Mouse (Mus musculus): ENCODE measurements around the gene Atn1. TPM values are rescaled to one million over a fixed set of nuclear protein-coding genes. Genes with fewer than 3 reads are reported as not detected.

Atn1 gene
- polyA plus RNA-seq, 1 experiment from 2014 or later = 16.4 TPM

MicroRNAs encoded within 50 kb of the gene (microRNA counts, 519-probe panel; counts per million panel counts)
- 3,322 counts per million, percentile 76 among the panel's probes with 10 or more counts for microRNA mmu-miR-141
- 4,093 counts per million, percentile 90 among the panel's probes with 10 or more counts for microRNA mmu-miR-200c

Small RNA genes lying within 50 kb of the gene (microRNA-seq; reads per million reads assigned to microRNA genes)
- gene Mir141 (749 reads per million, percentile 77 among the genes with 10 or more reads in this experiment), gene Mir200c (5,159 reads per million, percentile 92 among the genes with 10 or more reads in this experiment)

Other genes with a start within 250 kb of the Atn1 start
- 11.7 and 13.9 TPM in 2 replicates for gene C1ra, start 244.1 kb downstream of the Atn1 start, polyA plus RNA-seq (2015; fragmentation: Nextera tagmentation; extraction: Ambion mirVana)
- 28.6 and 29.0 TPM in 2 replicates for gene C1s1, start 214.2 kb downstream of the Atn1 start, polyA plus RNA-seq (2015; fragmentation: Nextera tagmentation; extraction: Ambion mirVana)
- gene C1rb, start 186.2 kb downstream of the Atn1 start, polyA plus RNA-seq (2015; fragmentation: Nextera tagmentation; extraction: Ambion mirVana) = not detected in 2 replicates
- gene C1s2, start 120.4 kb downstream of the Atn1 start, polyA plus RNA-seq (2015; fragmentation: Nextera tagmentation; extraction: Ambion mirVana) = 0.09 and 0.12 TPM in 2 replicates
- gene Lpcat3, start 93.5 kb downstream of the Atn1 start, polyA plus RNA-seq (2015; fragmentation: Nextera tagmentation; extraction: Ambion mirVana) = 88.6 and 97.2 TPM in 2 replicates
- 202 and 219 TPM in 2 replicates for gene Emg1, start 44.3 kb downstream of the Atn1 start, polyA plus RNA-seq (2015; fragmentation: Nextera tagmentation; extraction: Ambion mirVana)
- 403 and 405 TPM in 2 replicates for gene Phb2, start 44.2 kb downstream of the Atn1 start, polyA plus RNA-seq (2015; fragmentation: Nextera tagmentation; extraction: Ambion mirVana)
- 13.8 and 16.4 TPM in 2 replicates for gene Ptpn6, start 17.8 kb downstream of the Atn1 start, polyA plus RNA-seq (2015; fragmentation: Nextera tagmentation; extraction: Ambion mirVana)
- 527 and 541 TPM in 2 replicates for gene Grcc10, start 15.2 kb downstream of the Atn1 start, polyA plus RNA-seq (2015; fragmentation: Nextera tagmentation; extraction: Ambion mirVana)
- gene Gm45234, start 503 bp downstream of the Atn1 start, polyA plus RNA-seq (2015; fragmentation: Nextera tagmentation; extraction: Ambion mirVana) = 0.14 TPM in 1 of 2 replicates, not detected in the other
- 10.9 and 15.3 TPM in 2 replicates for gene Eno2, start 13.1 kb upstream of the Atn1 start, polyA plus RNA-seq (2015; fragmentation: Nextera tagmentation; extraction: Ambion mirVana)
- gene Lrrc23, start 23.2 kb upstream of the Atn1 start, polyA plus RNA-seq (2015; fragmentation: Nextera tagmentation; extraction: Ambion mirVana) = 1.0 and 1.2 TPM in 2 replicates
- 20.9 and 21.5 TPM in 2 replicates for gene Spsb2, start 52.1 kb upstream of the Atn1 start, polyA plus RNA-seq (2015; fragmentation: Nextera tagmentation; extraction: Ambion mirVana)
- gene Tpi1, start 57.8 kb upstream of the Atn1 start, polyA plus RNA-seq (2015; fragmentation: Nextera tagmentation; extraction: Ambion mirVana) = 851 and 866 TPM in 2 replicates
- gene Usp5, start 73.0 kb upstream of the Atn1 start, polyA plus RNA-seq (2015; fragmentation: Nextera tagmentation; extraction: Ambion mirVana) = 174 TPM in 2 replicates
- 187 and 193 TPM in 2 replicates for gene Cdca3, start 73.0 kb upstream of the Atn1 start, polyA plus RNA-seq (2015; fragmentation: Nextera tagmentation; extraction: Ambion mirVana)
- 1.7 and 1.8 TPM in 2 replicates for gene Gnb3, start 83.8 kb upstream of the Atn1 start, polyA plus RNA-seq (2015; fragmentation: Nextera tagmentation; extraction: Ambion mirVana)
- 10.4 and 19.3 TPM in 2 replicates for gene P3h3, start 101.2 kb upstream of the Atn1 start, polyA plus RNA-seq (2015; fragmentation: Nextera tagmentation; extraction: Ambion mirVana)
- gene Gpr162, start 107.5 kb upstream of the Atn1 start, polyA plus RNA-seq (2015; fragmentation: Nextera tagmentation; extraction: Ambion mirVana) = 1.1 and 1.4 TPM in 2 replicates
- 0.10 and 0.28 TPM in 2 replicates for gene Cd4, start 131.7 kb upstream of the Atn1 start, polyA plus RNA-seq (2015; fragmentation: Nextera tagmentation; extraction: Ambion mirVana)
- 1.3 and 2.6 TPM in 2 replicates for gene Lag3, start 155.2 kb upstream of the Atn1 start, polyA plus RNA-seq (2015; fragmentation: Nextera tagmentation; extraction: Ambion mirVana)
- gene Ptms, start 163.6 kb upstream of the Atn1 start, polyA plus RNA-seq (2015; fragmentation: Nextera tagmentation; extraction: Ambion mirVana) = 269 and 274 TPM in 2 replicates
- 366 and 380 TPM in 2 replicates for gene Mlf2, start 174.9 kb upstream of the Atn1 start, polyA plus RNA-seq (2015; fragmentation: Nextera tagmentation; extraction: Ambion mirVana)
- gene Cops7a, start 209.0 kb upstream of the Atn1 start, polyA plus RNA-seq (2015; fragmentation: Nextera tagmentation; extraction: Ambion mirVana) = 178 and 179 TPM in 2 replicates
- 2.1 and 2.3 TPM in 2 replicates for gene Pianp, start 240.2 kb upstream of the Atn1 start, polyA plus RNA-seq (2015; fragmentation: Nextera tagmentation; extraction: Ambion mirVana)

All from kidney, embryonic 16.5 days (tissue).